Mouse (Mus musculus) spleen, embryonic (tissue): ENCODE data around the gene Amigo3.

Experiments
- CTCF ChIA-PET: fragments of 350-600 bp; sonication (Branson Sonifier 250); formaldehyde crosslinking; loops from one replicate; lab custom pipeline; 2022; lab: Charles Lee

Amigo3 gene

GRCm38 (mm10) chr9:108051184-108051930 lies 1.6 kb upstream of the Amigo3 start:
- CTCF ChIA-PET: interaction anchor here (1.2 to 1.6 kb wide), 2 partner anchors 16 to 87 kb away, joined by 3 to 4 read pairs; no protein-coding TSS in a partner anchor

GRCm38 (mm10) chr9:108051931-108052220 lies 1.1 kb upstream of the Amigo3 start:
- CTCF ChIA-PET: interaction anchor here (1.2 to 1.6 kb wide), 2 partner anchors 17 to 88 kb away, joined by 3 to 4 read pairs; no protein-coding TSS in a partner anchor

- CTCF ChIA-PET: interaction anchor here (1.2 to 1.6 kb wide), 2 partner anchors 17 to 88 kb away, joined by 3 to 4 read pairs; no protein-coding TSS in a partner anchor
These were observed 548 bp upstream of the Amigo3 start for GRCm38 (mm10) chr9:108052411-108052810.

DNA sequence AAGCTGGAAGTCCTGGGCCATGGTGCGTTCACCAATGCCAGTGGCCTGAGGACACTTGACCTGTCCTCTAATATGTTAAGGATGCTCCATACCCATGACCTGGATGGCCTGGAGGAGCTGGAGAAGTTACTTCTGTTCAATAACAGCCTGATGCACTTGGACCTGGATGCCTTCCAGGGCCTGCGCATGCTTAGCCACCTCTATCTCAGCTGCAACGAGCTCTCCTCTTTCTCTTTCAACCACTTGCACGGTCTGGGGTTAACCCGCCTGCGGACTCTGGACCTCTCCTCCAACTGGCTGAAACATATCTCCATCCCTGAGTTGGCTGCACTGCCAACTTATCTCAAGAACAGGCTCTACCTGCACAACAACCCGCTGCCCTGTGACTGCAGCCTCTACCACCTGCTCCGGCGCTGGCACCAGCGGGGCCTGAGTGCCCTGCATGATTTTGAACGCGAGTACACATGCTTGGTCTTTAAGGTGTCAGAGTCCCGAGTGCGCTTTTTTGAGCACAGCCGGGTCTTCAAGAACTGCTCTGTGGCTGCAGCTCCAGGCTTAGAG lies 786 bp downstream of the Amigo3 start:
- CTCF ChIA-PET: interaction anchor here (0.7 kb wide), 1 partner anchor 53 kb away, joined by 3 read pairs; no protein-coding TSS in a partner anchor

DNA sequence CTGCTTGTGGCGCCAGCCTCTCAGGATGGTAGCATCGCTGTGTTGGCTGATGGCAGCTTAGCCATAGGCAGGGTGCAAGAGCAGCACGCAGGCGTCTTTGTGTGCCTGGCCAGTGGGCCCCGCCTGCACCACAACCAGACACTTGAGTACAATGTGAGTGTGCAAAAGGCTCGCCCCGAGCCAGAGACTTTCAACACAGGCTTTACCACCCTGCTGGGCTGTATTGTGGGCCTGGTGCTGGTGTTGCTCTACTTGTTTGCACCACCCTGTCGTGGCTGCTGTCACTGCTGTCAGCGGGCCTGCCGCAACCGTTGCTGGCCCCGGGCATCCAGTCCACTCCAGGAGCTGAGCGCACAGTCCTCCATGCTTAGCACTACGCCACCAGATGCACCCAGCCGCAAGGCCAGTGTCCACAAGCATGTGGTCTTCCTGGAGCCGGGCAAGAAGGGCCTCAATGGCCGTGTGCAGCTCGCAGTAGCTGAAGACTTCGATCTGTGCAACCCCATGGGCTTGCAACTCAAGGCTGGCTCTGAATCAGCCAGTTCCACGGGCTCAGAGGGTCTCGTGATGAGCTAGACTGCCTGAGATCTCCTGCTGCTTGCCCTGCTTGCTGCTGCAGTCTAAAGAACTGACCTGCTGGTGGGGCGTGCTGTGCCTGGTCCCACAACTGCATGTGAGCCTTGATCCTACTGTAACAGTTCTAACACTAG lies 1.5 kb downstream of the Amigo3 start:
- CTCF ChIA-PET: no interaction called here

- CTCF ChIA-PET: no interaction called here
These were observed 2.1 kb downstream of the Amigo3 start for GRCm38 (mm10) chr9:108055061-108055460.

- CTCF ChIA-PET: interaction anchor here (0.6 kb wide), 1 partner anchor 318 kb away, joined by 5 read pairs; no protein-coding TSS in a partner anchor
These were observed 2.8 kb downstream of the Amigo3 start for GRCm38 (mm10) chr9:108055661-108056237.

GRCm38 (mm10) chr9:108056361-108057261 lies 3.7 kb downstream of the Amigo3 start:
- CTCF ChIA-PET: interaction anchor here (0.6 to 0.7 kb wide), 2 partner anchors 206 to 319 kb away, joined by 5 read pairs; no protein-coding TSS in a partner anchor

DNA sequence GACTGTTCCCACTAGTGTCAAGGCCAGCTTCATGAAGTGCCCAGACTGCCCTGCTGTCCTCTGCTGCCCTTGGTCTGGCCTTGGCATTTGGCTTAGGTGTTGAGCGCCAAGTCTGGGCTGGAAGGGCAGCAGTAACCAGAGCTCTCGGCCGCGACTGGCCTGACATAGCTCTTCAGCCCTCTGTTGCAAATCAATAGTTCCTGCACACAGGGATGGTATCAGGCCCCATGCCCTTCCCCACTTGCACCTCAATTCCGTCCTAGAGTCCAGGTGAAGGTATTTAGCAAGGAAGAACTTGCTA lies 4.3 kb downstream of the Amigo3 start:
- CTCF ChIA-PET: interaction anchor here (0.7 kb wide), 1 partner anchor 207 kb away, joined by 5 read pairs; no protein-coding TSS in a partner anchor

DNA sequence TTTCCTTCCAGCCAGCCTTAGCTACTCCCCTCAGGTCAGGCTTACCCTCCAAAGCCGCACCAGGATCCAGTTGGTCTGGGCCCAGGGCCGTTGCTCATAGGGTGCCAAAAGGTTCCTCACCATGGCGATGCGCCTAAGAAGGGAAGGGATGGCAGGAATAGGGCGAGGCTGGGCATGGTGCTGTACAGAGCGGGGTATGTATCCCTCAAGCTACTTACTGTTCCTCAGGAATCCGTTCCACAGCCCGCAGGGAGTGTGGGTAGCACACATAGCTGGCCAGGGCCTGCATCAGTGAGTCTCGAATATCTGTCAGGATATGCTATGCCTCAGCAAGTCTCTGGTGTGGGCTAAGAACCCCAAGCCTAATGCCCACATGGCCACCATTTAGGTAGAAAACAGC lies 5.3 kb downstream of the Amigo3 start:
- CTCF ChIA-PET: no interaction called here

DNA sequence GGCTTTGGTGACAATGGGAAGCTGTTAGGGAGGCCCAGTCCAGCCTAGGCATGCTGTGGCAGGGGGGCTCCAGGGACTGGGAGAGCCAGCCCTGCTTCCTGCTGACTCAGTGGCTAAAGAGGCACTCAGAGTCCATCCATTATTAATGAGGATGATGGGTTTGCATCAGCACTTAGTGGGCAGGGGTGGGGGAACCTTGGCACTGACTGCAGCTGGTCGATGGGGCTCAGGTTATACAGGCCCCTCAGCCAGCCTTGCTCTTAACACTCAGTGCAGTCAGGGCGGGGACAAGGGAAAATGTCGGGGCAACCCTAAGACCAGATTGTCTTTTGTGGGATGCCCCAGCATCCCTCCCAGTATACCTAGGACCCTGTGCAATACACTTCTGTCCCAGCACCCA lies 9.2 kb downstream of the Amigo3 start:
- CTCF ChIA-PET: interaction anchor here (0.6 kb wide), 1 partner anchor 999 kb away, joined by 5 read pairs; no protein-coding TSS in a partner anchor

DNA sequence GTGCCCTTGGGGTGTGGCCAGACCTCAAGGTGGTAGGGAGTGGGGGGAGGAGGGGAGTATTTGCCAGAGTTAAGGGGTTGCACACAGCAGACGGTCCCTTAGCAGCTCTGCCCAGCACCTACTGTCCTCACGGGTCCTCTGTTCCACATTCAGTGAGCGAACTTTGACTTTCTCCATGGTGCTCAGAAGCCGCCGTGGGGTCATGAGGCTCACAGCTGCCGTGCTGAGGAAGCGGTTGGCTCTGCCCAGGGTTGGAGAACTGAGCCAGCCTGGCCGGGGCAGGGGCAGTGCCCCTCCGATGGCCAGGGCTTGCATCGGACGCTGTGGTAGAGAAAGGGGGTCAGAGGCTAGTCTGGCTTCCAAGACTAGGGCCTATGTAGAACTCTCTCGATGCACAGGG lies 10.4 kb downstream of the Amigo3 start:
- CTCF ChIA-PET: no interaction called here

DNA sequence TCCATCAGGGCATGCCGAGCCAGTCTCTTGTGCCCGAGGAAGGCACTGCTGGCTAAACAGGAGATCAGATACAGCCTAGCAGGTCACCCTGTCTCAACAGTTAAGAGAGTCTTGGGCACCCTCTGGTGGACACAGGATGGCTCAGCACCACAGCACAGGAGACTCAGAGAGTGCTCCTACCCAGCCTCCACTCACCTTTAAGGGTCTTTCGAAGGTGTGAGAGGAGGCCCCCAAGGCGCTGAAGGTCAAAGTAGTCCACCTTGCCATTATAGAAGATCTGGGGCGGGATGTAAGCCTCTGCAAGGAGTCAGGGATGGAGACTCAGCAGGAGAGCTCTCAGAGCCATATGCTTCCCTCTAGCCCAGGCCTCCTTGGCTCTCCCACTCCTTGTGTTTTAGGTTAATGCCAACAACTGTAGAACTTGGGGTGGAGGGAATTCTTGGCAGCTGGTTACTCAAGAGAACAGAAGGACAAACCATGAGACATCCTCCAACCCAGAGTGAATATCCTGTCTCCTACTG lies 12.6 kb downstream of the Amigo3 start:
- CTCF ChIA-PET: interaction anchor here (0.9 kb wide), 1 partner anchor 95 kb away, joined by 3 read pairs; no protein-coding TSS in a partner anchor

DNA sequence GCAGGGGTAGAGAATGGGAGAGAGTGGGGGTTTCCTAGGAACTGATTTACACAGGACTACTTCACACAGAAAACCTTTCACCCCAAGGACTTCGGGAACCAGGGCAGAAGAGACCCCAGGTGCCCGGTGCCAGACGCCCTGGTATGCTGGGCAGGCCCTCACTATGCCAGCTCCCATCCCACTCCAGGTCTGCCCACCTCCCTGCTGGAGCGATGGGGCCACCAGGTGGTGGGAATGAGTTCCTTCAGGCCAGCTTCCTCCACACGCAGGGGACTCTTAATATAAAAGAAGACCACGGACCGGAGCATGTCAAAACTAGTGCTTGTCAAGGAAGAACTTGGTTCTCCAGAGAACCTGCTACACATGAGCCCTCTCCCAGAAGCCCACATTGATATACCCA lies 14.2 kb downstream of the Amigo3 start:
- CTCF ChIA-PET: interaction anchor here (0.7 kb wide), 1 partner anchor 143 kb away, joined by 3 read pairs; no protein-coding TSS in a partner anchor

GRCm38 (mm10) chr9:108067900-108068299 lies 14.9 kb downstream of the Amigo3 start:
- CTCF ChIA-PET: no interaction called here

DNA sequence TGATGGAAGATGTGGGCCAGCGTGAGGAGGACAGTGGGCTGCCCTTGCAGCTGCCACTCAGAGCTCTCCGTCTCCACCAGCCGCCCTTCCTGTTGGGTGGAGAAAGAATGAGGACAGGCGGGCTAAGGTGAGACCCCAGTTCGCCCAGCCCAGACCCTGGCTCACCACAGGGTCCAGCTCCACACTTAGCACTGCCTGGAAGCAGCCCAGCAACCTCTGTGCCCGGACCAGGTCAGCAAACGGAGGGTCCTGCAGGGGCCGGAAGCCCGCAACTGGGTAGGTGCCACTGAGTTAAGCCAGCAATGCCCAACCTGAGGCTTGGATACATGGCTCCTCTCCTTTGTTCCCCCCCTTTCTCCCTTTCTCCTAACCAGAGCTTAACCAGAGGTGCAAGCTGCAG lies 16.0 kb downstream of the Amigo3 start:
- CTCF ChIA-PET: no interaction called here

- CTCF ChIA-PET: interaction anchor here (0.6 kb wide), 1 partner anchor 883 kb away, joined by 3 read pairs; no protein-coding TSS in a partner anchor
These were observed 16.6 kb downstream of the Amigo3 start for GRCm38 (mm10) chr9:108069529-108069928.

DNA sequence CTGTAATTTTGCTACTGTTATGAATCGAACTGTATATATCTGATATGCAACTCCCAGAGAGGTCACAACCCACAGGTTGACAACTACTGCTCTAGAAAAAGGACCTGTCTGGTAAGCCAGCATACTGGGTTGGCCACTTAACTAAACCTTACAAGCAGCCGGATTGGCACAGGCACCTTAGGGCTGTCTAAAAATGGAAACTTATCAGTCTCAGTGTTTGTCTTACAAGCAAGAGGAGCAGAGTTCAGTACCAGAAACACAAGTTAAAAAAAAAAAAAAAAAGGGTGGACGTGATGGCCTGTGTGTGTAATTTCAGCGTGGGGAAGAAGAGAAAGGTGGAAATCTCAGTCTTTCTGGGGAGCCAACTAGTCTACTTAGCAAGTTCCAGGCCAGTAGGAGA lies 18.8 kb downstream of the Amigo3 start:
- CTCF ChIA-PET: no interaction called here

DNA sequence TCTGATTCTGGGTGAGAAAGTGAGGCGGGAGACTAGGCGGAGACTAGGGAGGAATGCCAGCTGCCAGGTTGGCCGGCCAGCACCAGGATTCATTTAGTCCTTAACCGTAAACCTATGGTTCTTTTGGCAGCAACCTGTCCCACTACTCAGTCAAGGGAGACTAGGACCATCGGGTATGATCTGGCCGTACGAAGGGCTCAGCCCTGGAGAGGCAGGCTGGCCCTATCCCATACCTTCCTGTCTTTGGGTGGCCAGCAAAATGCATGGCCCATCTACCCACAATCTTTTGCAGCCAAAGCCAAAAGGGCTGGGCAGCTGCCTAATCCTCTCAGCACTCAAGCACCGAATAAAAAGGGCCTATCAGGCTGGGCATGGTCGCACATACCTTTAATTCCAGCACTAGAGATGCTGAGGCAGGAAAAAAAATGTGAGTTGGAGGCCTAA lies 19.5 kb downstream of the Amigo3 start:
- CTCF ChIA-PET: no interaction called here

- CTCF ChIA-PET: no interaction called here
These were observed 20.4 kb downstream of the Amigo3 start for GRCm38 (mm10) chr9:108073141-108073930.
